Mouse (Mus musculus) liver, postnatal 0 days (tissue): Measurements from ENCODE around the gene Slc9b1. TPM values are rescaled to one million over a fixed set of nuclear protein-coding genes. Genes with fewer than 3 reads are reported as not detected.

Experiments used
- ATAC-seq: fragments of 200-750 bp; cut with Nextera tagmentation; 2 replicates; pipeline ENCODE4 v1.8.0; 2017; ENCODE audit warnings: mild to moderate bottlenecking, moderate library complexity
- DNase-seq: peaks from one replicate; pipeline ENCODE4 v3.0.0-alpha.2; 2016
- H3K27ac ChIP-seq: fragments of 300-500 bp; sonication (generic); 2 replicates; pipeline ENCODE4 v1.5.1; 2014; ENCODE audit warnings: antibody characterized with exemption, moderate library complexity, mild to moderate bottlenecking, low read depth
- H3K27me3 ChIP-seq: fragments of 300-500 bp; sonication (generic); 2 replicates; pipeline ENCODE4 v1.6.1; 2014; ENCODE audit warnings: low read length, control low read depth, mixed read lengths; ENCODE audit not compliant: insufficient read depth
- H3K36me3 ChIP-seq: fragments of 300-500 bp; sonication (generic); replicated peaks from 2 replicates; pipeline ENCODE4 v1.6.1; 2014; ENCODE audit warnings: mild to moderate bottlenecking, control low read depth, low read length, moderate library complexity, mixed read lengths; ENCODE audit not compliant: insufficient read depth
- H3K4me1 ChIP-seq: fragments of 300-500 bp; sonication (generic); 2 replicates; pipeline ENCODE4 v1.6.1; 2014; ENCODE audit warnings: antibody characterized with exemption, mild to moderate bottlenecking, control low read depth; ENCODE audit not compliant: insufficient read depth
- H3K4me2 ChIP-seq: fragments of 300-500 bp; sonication (generic); 2 replicates; pipeline ENCODE4 v1.6.1; 2014; ENCODE audit warnings: low read depth, mild to moderate bottlenecking, low read length, moderate library complexity, mixed read lengths
- H3K4me3 ChIP-seq: fragments of 300-500 bp; sonication (generic); 2 replicates; pipeline ENCODE4 v1.5.1; 2014; ENCODE audit warnings: low read depth, low read length
- H3K9ac ChIP-seq: fragments of 300-500 bp; sonication (generic); replicated peaks from 2 replicates; pipeline ENCODE4 v1.6.1; 2014; ENCODE audit warnings: mild to moderate bottlenecking, moderate library complexity
- H3K9me3 ChIP-seq: fragments of 300-500 bp; sonication (generic); 2 replicates; pipeline ENCODE4 v1.6.1; 2016; ENCODE audit warnings: mild to moderate bottlenecking, control low read depth, low read length, mixed read lengths
- CTCF ChIP-seq: sonication (generic); IDR thresholded peaks from 2 replicates; pipeline ENCODE4 v1.5.1; 2016; ENCODE audit warnings: antibody characterized with exemption, low read depth
- EP300 ChIP-seq: IDR thresholded peaks from 2 replicates; pipeline ENCODE4 v1.6.1; 2016; ENCODE audit warnings: antibody characterized with exemption, low read depth, mild to moderate bottlenecking
- WGBS: fragments of 180-500 bp; shearing (Covaris S2); extraction: QIAGEN DNeasy Blood & Tissue Kit; methylation state at CpG from one replicate; pipeline ENCODE4 v1.1.7; 2014; ENCODE audit not compliant: insufficient replicate concordance; 5-methylcytosine and 5-hydroxymethylcytosine counted together
- polyA plus RNA-seq: library from polyadenylated mRNA; unstranded; fragments of >200 nt; fragmentation: Nextera tagmentation; extraction: Ambion mirVana; gene quantifications from 2 replicates; pipeline ENCODE4 v1.2.1, GENCODE M21; 2015

Gene Slc9b1
- polyA plus RNA-seq, 1 experiment from 2014 or later, result not detected

- WGBS, result 13% methylated on average over 8 of the region's 8 CpGs
Measured at GRCm38 (mm10) chr3:135422232-135422855, 74.5 kb downstream of the Slc9b1 start.

GRCm38 (mm10) chr3:135422856-135423607, 75.2 kb downstream of the Slc9b1 start:
- Histone ChIP-seq H3K27me3 (no peaks in the 10 kb centered on the region), H3K9ac (peak overlapping the region; percentile 87), H3K9me3 (no peaks in the 10 kb centered on the region), H3K27ac (peak overlapping the region; percentile 96), H3K4me2 (peak overlapping the region; percentile 81), H3K4me1 (peaks cover 12% of the 10 kb centered on the region), H3K4me3 (peak overlapping the region; percentile 75), H3K36me3 (no peaks in the 10 kb centered on the region)
- DNase-seq (peak; percentile 90), ATAC-seq (peak; percentile 96)
- no peak for TF ChIP-seq CTCF
- no peak for TF ChIP-seq EP300
- under 1% methylated on average over 94 of the region's 103 CpGs for WGBS

More at GRCm38 (mm10) chr3:135422232-135422855, 74.5 kb downstream of the Slc9b1 start:
- peaks cover 12% of the 10 kb centered on the region for H3K4me1 ChIP-seq
- H3K36me3 ChIP-seq, result no peaks in the 10 kb centered on the region
- no peak for DNase-seq
- peak overlapping the region; percentile 87 for H3K9ac ChIP-seq
- no peaks in the 10 kb centered on the region for H3K27me3 ChIP-seq
- H3K4me2 ChIP-seq, result peak overlapping the region; percentile 81
- ATAC-seq, result no peak
- H3K4me3 ChIP-seq, result peak overlapping the region; percentile 75
- TF ChIP-seq EP300 (no peak), CTCF (no peak)
- H3K9me3 ChIP-seq, result no peaks in the 10 kb centered on the region
- peak overlapping the region; percentile 96 for H3K27ac ChIP-seq

- DNase-seq (no peak), ATAC-seq (peak; percentile 6)
- Histone ChIP-seq H3K27ac (peak within 1 kb of the TSS; percentile 96), H3K9me3 (no peaks in the 10 kb centered on the region), H3K4me1 (peaks cover 12% of the 10 kb centered on the region), H3K4me3 (peak within 1 kb of the TSS; percentile 75), H3K36me3 (no peaks in the 10 kb centered on the region), H3K27me3 (no peaks in the 10 kb centered on the region), H3K4me2 (peak within 1 kb of the TSS; percentile 81), H3K9ac (peak within 1 kb of the TSS; percentile 87)
- TF ChIP-seq EP300, result no peak
- TF ChIP-seq CTCF, result no peak
- 2% methylated on average over 8 of the region's 8 CpGs for WGBS
Measured at GRCm38 (mm10) chr3:135423608-135424212, 75.9 kb downstream of the Slc9b1 start, which contains the start of gene Cisd2. Gene Cisd2 (minus strand): TSS chr3:135423925.

- 59% methylated on average over 14 of the region's 14 CpGs for WGBS
Measured at GRCm38 (mm10) chr3:135436901-135437616, 89.2 kb downstream of the Slc9b1 start.

GRCm38 (mm10) chr3:135437758-135438495, 90.1 kb downstream of the Slc9b1 start, which contains the start of gene Ube2d3:
Gene Ube2d3 (plus strand): TSS chr3:135438149.
- Histone ChIP-seq H3K4me3 (peak within 1 kb of the TSS; percentile 78), H3K4me1 (0 out of 2 replicates have a peak, but pooled peaks cover 2% of the 10 kb centered on the region), H3K9ac (peak within 1 kb of the TSS; percentile 98), H3K36me3 (peaks cover 14% of the 10 kb centered on the region; the same call in 1 of the 2 replicates), H3K4me2 (peak within 1 kb of the TSS; percentile 86), H3K9me3 (no peaks in the 10 kb centered on the region), H3K27me3 (no peaks in the 10 kb centered on the region), H3K27ac (peak within 1 kb of the TSS; percentile 100)
- peak; percentile 84 for ATAC-seq
- DNase-seq, result peak; percentile 99
- TF ChIP-seq EP300, result peak; percentile 92
- no peak for TF ChIP-seq CTCF
- under 1% methylated on average over 52 of the region's 56 CpGs for WGBS

More at GRCm38 (mm10) chr3:135436901-135437616, 89.2 kb downstream of the Slc9b1 start:
- DNase-seq (no peak), ATAC-seq (no peak)
- Histone ChIP-seq H3K9ac (peak overlapping the region; percentile 68), H3K4me3 (peak overlapping the region; percentile 78), H3K4me1 (no peaks in the 10 kb centered on the region), H3K27me3 (no peaks in the 10 kb centered on the region), H3K27ac (peak overlapping the region; percentile 87), H3K4me2 (peak overlapping the region; percentile 86), H3K9me3 (no peaks in the 10 kb centered on the region), H3K36me3 (peaks cover 11% of the 10 kb centered on the region; the same call in 1 of the 2 replicates)
- TF ChIP-seq EP300 (no peak), CTCF (no peak)
